Mouse (Mus musculus) skeletal muscle tissue, postnatal 0 days (tissue): ENCODE measurements around the gene Odaph. TPM values are rescaled to one million over a fixed set of nuclear protein-coding genes. Genes with fewer than 3 reads are reported as not detected.

Experiments used
- polyA plus RNA-seq: library from polyadenylated mRNA; unstranded; fragments of >200 nt; fragmentation: Nextera tagmentation; extraction: Ambion mirVana; gene quantifications from 2 replicates; pipeline ENCODE4 v1.2.1, GENCODE M21; 2015

Gene Odaph
- 0.29 TPM in 1 of 2 replicates, not detected in the other for polyA plus RNA-seq

GRCm38 (mm10) chr5:91987236-91987635, at the start of gene Odaph:
Odaph (plus strand) TSS chr5:91987475.

GRCm38 (mm10) chr5:91962639-91963440, 24.4 kb upstream of the Odaph start, which contains the start of gene Rchy1:
Rchy1 (minus strand) TSS chr5:91963068.

GRCm38 (mm10) chr5:92043783-92044182, 56.5 kb downstream of the Odaph start, which contains the start of gene Cdkl2:
Cdkl2 (minus strand) TSS chr5:92043883.

Other genes with a start within 250 kb of the Odaph start
- 67.1 and 69.8 TPM in 2 replicates for gene Rchy1, start 24.4 kb upstream of the Odaph start, polyA plus RNA-seq
- gene Cdkl2, start 56.4 kb downstream of the Odaph start, polyA plus RNA-seq, result 1.0 and 1.5 TPM in 2 replicates
- 67.9 and 92.7 TPM in 2 replicates for gene G3bp2, start 96.2 kb downstream of the Odaph start, polyA plus RNA-seq
- gene Uso1, start 150.5 kb downstream of the Odaph start, polyA plus RNA-seq, result 35.9 and 40.6 TPM in 2 replicates
- gene U90926, start 227.9 kb downstream of the Odaph start, polyA plus RNA-seq, result not detected in 2 replicates